Mouse (Mus musculus): ENCODE results near the gene Ppip5k2. TPM values are rescaled to one million over a fixed set of nuclear protein-coding genes. Genes with fewer than 3 reads are reported as not detected.

The Ppip5k2 gene
- polyA plus RNA-seq, 1 experiment = 4.6 TPM

DNA sequence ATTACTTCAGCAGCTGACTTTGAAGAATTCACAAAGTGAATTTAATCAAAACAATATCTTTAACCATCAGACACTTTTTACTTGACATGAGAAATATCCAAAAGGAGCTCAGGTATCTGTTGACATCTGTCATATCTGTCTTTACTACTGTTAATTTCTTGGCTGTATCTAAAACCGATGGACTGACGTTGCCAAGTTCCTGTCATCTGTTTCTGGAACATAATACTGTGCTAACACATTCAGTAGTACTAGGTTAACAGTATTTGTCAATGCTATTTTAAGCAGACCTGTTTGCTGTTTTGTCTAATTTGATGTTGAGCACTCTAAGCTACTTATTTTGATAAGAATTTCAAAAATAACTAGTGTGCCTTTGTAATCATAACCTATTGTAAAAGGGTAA, 18.3 kb upstream of the Ppip5k2 start:
- TF ChIP-seq CTCF (IDR thresholded peaks at IDR 0.05; ENCODE audit: extremely low read depth, insufficient read length, insufficient replicate concordance, low read depth, low read length) = no peak
- TF ChIP-seq POLR2A (IDR thresholded peaks at IDR 0.05; ENCODE audit: low read depth, low read length) = no peak
- Histone ChIP-seq H3K36me3 (ENCODE audit: control insufficient read depth, insufficient read depth, low read length) (peaks cover 12% of the 10 kb centered on the region), H3K4me1 (ENCODE audit: control insufficient read depth, insufficient read depth, insufficient read length, low read length) (no peaks in the 10 kb centered on the region), H3K27me3 (ENCODE audit: control insufficient read depth, insufficient read depth, low read length) (no peaks in the 10 kb centered on the region), H3K4me3 (ENCODE audit: low read depth, low read length) (no peak overlapping the region), H3K27ac (ENCODE audit: insufficient read depth, low read depth, low read length) (no peak overlapping the region)
- WGBS = 84% methylated on average over 2 of the region's 2 CpGs

DNA sequence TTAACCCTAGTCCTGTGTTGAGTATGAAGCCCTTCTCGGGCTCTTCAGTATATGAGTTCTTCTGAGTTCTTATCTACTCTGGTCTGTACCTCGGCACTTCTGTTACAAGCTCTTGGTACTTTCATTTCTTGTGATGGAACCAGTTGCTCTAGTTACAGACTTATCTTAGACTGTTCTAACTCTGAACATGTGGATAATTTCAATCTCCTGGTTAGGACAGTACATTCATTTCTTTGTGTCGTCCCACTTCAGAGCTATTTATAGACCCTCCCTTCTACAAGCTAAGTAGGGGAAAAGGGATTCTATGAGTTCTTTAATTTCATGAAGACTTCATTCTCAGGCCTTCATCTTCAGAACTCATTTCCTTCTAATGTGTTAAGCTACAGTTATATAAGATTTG, 17.5 kb upstream of the Ppip5k2 start:
- Histone ChIP-seq H3K4me1 (ENCODE audit: control insufficient read depth, insufficient read depth, insufficient read length, low read length) (no peaks in the 10 kb centered on the region), H3K4me3 (ENCODE audit: low read depth, low read length) (no peak overlapping the region), H3K27me3 (ENCODE audit: control insufficient read depth, insufficient read depth, low read length) (no peaks in the 10 kb centered on the region), H3K27ac (ENCODE audit: insufficient read depth, low read depth, low read length) (no peak overlapping the region), H3K36me3 (ENCODE audit: control insufficient read depth, insufficient read depth, low read length) (peaks cover 11% of the 10 kb centered on the region)
- TF ChIP-seq POLR2A (IDR thresholded peaks at IDR 0.05; ENCODE audit: low read depth, low read length) (no peak), CTCF (IDR thresholded peaks at IDR 0.05; ENCODE audit: extremely low read depth, insufficient read length, insufficient replicate concordance, low read depth, low read length) (no peak)
- WGBS = 65% methylated on average over 3 of the region's 3 CpGs

DNA sequence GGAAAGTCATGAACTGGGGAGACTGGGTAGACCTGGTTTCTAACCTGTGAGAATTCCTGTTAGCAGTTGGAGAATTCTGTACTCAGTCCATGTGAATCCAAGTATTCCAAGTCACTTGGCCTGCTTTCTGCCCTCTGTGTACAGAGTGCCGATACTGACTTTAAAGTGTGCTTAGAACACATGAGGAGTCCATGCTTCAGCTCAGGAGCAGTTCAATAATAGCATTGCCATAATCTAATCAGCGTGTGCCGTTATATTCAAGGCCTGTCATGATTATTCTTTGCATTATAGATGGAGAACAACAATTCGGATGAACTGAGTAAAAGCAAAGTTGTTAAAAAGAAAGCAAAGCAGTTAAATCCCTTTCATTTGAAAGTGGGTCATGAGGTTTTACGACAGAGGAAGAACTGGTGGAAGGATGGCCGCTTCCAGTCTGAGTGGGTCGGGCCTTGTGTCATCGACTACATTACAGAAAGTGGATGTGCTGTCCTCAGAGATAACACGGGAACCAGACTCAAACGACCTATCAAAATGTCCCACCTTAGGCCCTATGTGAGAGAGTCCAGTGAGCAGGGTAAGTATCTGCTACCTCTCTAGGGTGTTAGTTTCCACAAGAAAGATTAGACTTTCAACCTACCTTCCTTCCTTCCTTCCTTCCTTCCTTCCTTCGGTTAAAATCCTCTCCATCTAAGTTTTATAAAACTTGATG, 15.6 kb upstream of the Ppip5k2 start:
- Histone ChIP-seq H3K27ac (ENCODE audit: insufficient read depth, low read depth, low read length) (no peak overlapping the region), H3K36me3 (ENCODE audit: control insufficient read depth, insufficient read depth, low read length) (peaks cover 9% of the 10 kb centered on the region), H3K4me3 (ENCODE audit: low read depth, low read length) (no peak overlapping the region), H3K4me1 (ENCODE audit: control insufficient read depth, insufficient read depth, insufficient read length, low read length) (no peaks in the 10 kb centered on the region), H3K27me3 (ENCODE audit: control insufficient read depth, insufficient read depth, low read length) (no peaks in the 10 kb centered on the region)
- 87% methylated on average over 11 of the region's 11 CpGs for WGBS
- no peak for TF ChIP-seq CTCF (IDR thresholded peaks at IDR 0.05; ENCODE audit: extremely low read depth, insufficient read length, insufficient replicate concordance, low read depth, low read length)
- no peak for TF ChIP-seq POLR2A (IDR thresholded peaks at IDR 0.05; ENCODE audit: low read depth, low read length)

DNA sequence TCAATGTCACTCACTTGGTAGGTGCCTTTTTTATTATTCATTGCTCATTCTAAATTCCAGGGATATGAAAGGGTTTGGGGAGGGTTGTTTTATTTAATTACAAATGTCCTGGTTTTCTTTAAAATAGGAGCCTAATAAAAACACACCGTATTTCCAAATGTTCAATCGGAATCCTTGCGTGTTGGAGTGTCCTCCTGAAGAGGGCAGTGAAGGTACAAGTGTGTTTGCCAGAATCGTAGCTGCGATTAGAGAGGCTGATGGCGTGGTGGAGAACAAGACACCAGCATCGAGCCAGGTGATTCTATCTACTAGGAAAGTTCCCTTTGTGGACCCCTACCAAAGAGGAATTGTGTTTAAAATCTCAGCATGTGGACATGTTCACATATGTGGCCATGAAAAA, 14.7 kb upstream of the Ppip5k2 start:
- Histone ChIP-seq H3K36me3 (ENCODE audit: control insufficient read depth, insufficient read depth, low read length) (peaks cover 9% of the 10 kb centered on the region), H3K4me1 (ENCODE audit: control insufficient read depth, insufficient read depth, insufficient read length, low read length) (no peaks in the 10 kb centered on the region), H3K27me3 (ENCODE audit: control insufficient read depth, insufficient read depth, low read length) (no peaks in the 10 kb centered on the region), H3K27ac (ENCODE audit: insufficient read depth, low read depth, low read length) (no peak overlapping the region), H3K4me3 (ENCODE audit: low read depth, low read length) (no peak overlapping the region)
- WGBS = 83% methylated on average over 7 of the region's 7 CpGs
- no peak for TF ChIP-seq POLR2A (IDR thresholded peaks at IDR 0.05; ENCODE audit: low read depth, low read length)
- no peak for TF ChIP-seq CTCF (IDR thresholded peaks at IDR 0.05; ENCODE audit: extremely low read depth, insufficient read length, insufficient replicate concordance, low read depth, low read length)

DNA sequence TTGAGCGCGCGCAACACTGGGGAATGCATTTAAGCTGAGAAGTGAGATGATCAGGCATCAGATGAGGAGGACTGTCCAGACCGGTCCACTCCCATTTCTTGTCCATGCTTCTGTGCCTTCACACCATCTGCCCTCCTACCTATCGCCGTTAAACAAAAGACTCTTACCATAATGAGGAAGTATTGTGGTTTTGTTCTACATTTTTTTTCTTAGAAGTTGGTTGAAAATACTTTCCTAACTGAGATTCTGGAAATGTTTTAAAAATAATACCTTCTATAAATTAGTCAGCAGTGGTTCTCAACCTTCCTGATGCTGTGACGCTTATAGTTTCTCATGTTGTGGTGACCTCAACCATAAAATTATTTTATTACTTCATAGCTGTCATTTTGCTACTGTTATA, 11.5 kb upstream of the Ppip5k2 start:
- H3K27me3 ChIP-seq (ENCODE audit: control insufficient read depth, insufficient read depth, low read length) = no peaks in the 10 kb centered on the region
- no peak overlapping the region for H3K27ac ChIP-seq (ENCODE audit: insufficient read depth, low read depth, low read length)
- no peaks in the 10 kb centered on the region for H3K4me1 ChIP-seq (ENCODE audit: control insufficient read depth, insufficient read depth, insufficient read length, low read length)
- TF ChIP-seq POLR2A (IDR thresholded peaks at IDR 0.05; ENCODE audit: low read depth, low read length) (no peak), CTCF (IDR thresholded peaks at IDR 0.05; ENCODE audit: extremely low read depth, insufficient read length, insufficient replicate concordance, low read depth, low read length) (no peak)
- no peak overlapping the region for H3K4me3 ChIP-seq (ENCODE audit: low read depth, low read length)
- H3K36me3 ChIP-seq (ENCODE audit: control insufficient read depth, insufficient read depth, low read length) = peaks cover 16% of the 10 kb centered on the region
- WGBS = 86% methylated on average over 7 of the region's 7 CpGs

DNA sequence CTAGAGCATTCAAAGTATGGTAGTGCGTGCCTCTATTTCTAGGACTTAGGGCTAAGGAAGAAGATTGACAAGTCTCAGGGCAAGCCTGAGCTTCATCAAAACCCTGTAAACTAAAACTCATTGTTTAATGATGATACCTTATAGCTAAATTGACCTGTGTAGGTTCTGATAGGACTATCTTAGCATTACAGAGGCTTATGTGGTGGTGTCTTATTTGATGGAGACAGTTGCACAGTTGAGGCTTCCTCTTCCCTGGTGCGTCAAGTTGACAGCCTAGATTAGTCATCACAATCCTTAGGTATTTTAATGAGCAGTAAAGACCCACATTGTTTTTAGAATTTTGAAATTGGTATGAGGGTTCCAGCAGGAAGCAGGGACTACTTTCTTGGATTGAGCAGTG, 3.8 kb upstream of the Ppip5k2 start:
- H3K4me1 ChIP-seq (ENCODE audit: control insufficient read depth, insufficient read depth, insufficient read length, low read length) = no peaks in the 10 kb centered on the region; the same call in 1 of the 2 replicates
- 97% methylated on average over 2 of the region's 2 CpGs for WGBS
- TF ChIP-seq POLR2A (IDR thresholded peaks at IDR 0.05; ENCODE audit: low read depth, low read length) = no peak
- H3K27ac ChIP-seq (ENCODE audit: insufficient read depth, low read depth, low read length) = no peak overlapping the region
- peaks cover 11% of the 10 kb centered on the region for H3K36me3 ChIP-seq (ENCODE audit: control insufficient read depth, insufficient read depth, low read length)
- H3K27me3 ChIP-seq (ENCODE audit: control insufficient read depth, insufficient read depth, low read length) = no peaks in the 10 kb centered on the region
- no peak overlapping the region for H3K4me3 ChIP-seq (ENCODE audit: low read depth, low read length)

DNA sequence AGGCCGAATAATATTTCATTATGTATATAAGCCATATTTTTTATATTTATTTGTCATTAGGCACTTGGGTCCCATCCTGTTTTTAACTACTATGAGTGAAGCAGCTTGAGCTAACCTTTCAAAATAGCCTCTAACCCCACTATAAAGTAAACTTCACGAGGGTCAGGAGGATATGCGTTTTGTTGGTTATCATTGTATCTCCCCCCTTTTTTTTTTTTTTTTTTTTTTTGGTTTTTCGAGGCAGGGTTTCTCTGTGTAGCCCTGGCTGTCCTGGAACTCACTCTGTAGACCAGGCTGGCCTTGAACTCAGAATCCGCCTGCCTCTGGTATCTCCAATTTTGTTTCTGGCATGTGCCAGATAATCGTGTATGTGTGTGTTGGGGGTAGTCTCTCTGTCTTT, 3.2 kb upstream of the Ppip5k2 start:
- Histone ChIP-seq H3K27ac (ENCODE audit: insufficient read depth, low read depth, low read length) (no peak overlapping the region), H3K4me1 (ENCODE audit: control insufficient read depth, insufficient read depth, insufficient read length, low read length) (no peaks in the 10 kb centered on the region; the same call in 1 of the 2 replicates), H3K4me3 (ENCODE audit: low read depth, low read length) (no peak overlapping the region), H3K27me3 (ENCODE audit: control insufficient read depth, insufficient read depth, low read length) (no peaks in the 10 kb centered on the region), H3K36me3 (ENCODE audit: control insufficient read depth, insufficient read depth, low read length) (peaks cover 10% of the 10 kb centered on the region)
- WGBS = 84% methylated on average over 6 of the region's 6 CpGs
- TF ChIP-seq POLR2A (IDR thresholded peaks at IDR 0.05; ENCODE audit: low read depth, low read length) (no peak), CTCF (IDR thresholded peaks at IDR 0.05; ENCODE audit: extremely low read depth, insufficient read length, insufficient replicate concordance, low read depth, low read length) (no peak)
